Mouse (Mus musculus): ENCODE results near the gene Lrpap1.

- no peak for TF ChIP-seq JUND (conservative IDR thresholded peaks at IDR 0.05; ENCODE audit: low read depth, low read length)
- TF ChIP-seq POLR2AphosphoS2 (IDR thresholded peaks at IDR 0.05; ENCODE audit: low read depth, low read length): no peak
- TF ChIP-seq E2F4 (IDR thresholded peaks at IDR 0.05; ENCODE audit: insufficient replicate concordance, low read depth, low read length): no peak
- TF ChIP-seq RAD21 (IDR thresholded peaks at IDR 0.05; ENCODE audit: low read depth, low read length): no peak
- TF ChIP-seq TCF12 (IDR thresholded peaks at IDR 0.05; ENCODE audit: low read depth, low read length): no peak
- no peak for TF ChIP-seq USF2 (conservative IDR thresholded peaks at IDR 0.05; ENCODE audit: low read depth, low read length)
- TF ChIP-seq CTCF (conservative IDR thresholded peaks at IDR 0.05 in 1 of 2, IDR thresholded peaks at IDR 0.05 in 1 of 2; ENCODE audit: low read depth in 2 of 2, low read length in 2 of 2): no peak
- no peak for TF ChIP-seq MAFK (IDR thresholded peaks at IDR 0.05; ENCODE audit: insufficient replicate concordance, low read length)
Observed at GRCm38 (mm10) chr5:35141316-35141715, 35.8 kb upstream of the Lrpap1 start.
